Mouse (Mus musculus) forebrain, postnatal 0 days (tissue): ENCODE measurements at regions not wholly inside any gene's neighbourhood (a gene's known extent, or its start where the extent isn't known, plus 50 kb on each side); places are given as distances from the start of the nearest gene placed in this dataset.

Experiments
- ATAC-seq: fragments of 200-750 bp; cut with Nextera tagmentation; 2 replicates; pipeline ENCODE4 v1.8.0; 2017; ENCODE audit warnings: mild to moderate bottlenecking, moderate library complexity
- DNase-seq: peaks from one replicate; pipeline ENCODE4 v3.0.0-alpha.2; 2015
- H3K27ac ChIP-seq: fragments of 300-500 bp; sonication (generic); 2 replicates; pipeline ENCODE4 v1.5.1; 2014; ENCODE audit warnings: low read depth, mild to moderate bottlenecking, antibody characterized with exemption, low read length, moderate library complexity, mixed read lengths
- H3K27me3 ChIP-seq: fragments of 300-500 bp; sonication (generic); 2 replicates; pipeline ENCODE4 v1.6.1; 2014; ENCODE audit warnings: mild to moderate bottlenecking, low read length, mixed read lengths; ENCODE audit not compliant: insufficient read depth
- H3K36me3 ChIP-seq: fragments of 300-500 bp; sonication (generic); 2 replicates; pipeline ENCODE4 v1.6.1; 2014; ENCODE audit warnings: mild to moderate bottlenecking, moderate library complexity; ENCODE audit not compliant: insufficient read depth
- H3K4me1 ChIP-seq: fragments of 300-500 bp; sonication (generic); 2 replicates; pipeline ENCODE4 v1.6.1; 2014; ENCODE audit warnings: antibody characterized with exemption; ENCODE audit not compliant: insufficient read depth
- H3K4me2 ChIP-seq: fragments of 300-500 bp; sonication (generic); 2 replicates; pipeline ENCODE4 v1.6.1; 2014; ENCODE audit warnings: low read depth, mild to moderate bottlenecking, moderate library complexity
- H3K4me3 ChIP-seq: fragments of 300-500 bp; sonication (generic); 2 replicates; pipeline ENCODE4 v1.5.1; 2014; ENCODE audit warnings: low read depth, low read length, mixed read lengths
- H3K9ac ChIP-seq: fragments of 300-500 bp; sonication (generic); 2 replicates; pipeline ENCODE4 v1.6.1; 2014; ENCODE audit warnings: mild to moderate bottlenecking
- H3K9me3 ChIP-seq: fragments of 300-500 bp; sonication (generic); 2 replicates; pipeline ENCODE4 v1.6.1; 2016; ENCODE audit warnings: low read length
- CTCF ChIP-seq: sonication (generic); IDR thresholded peaks from 2 replicates; pipeline ENCODE4 v1.5.1; 2016; ENCODE audit warnings: antibody characterized with exemption, control low read depth, low read depth
- WGBS: fragments of 180-500 bp; shearing (Covaris S2); extraction: QIAGEN DNeasy Blood & Tissue Kit; methylation state at CpG from one replicate; pipeline ENCODE4 v1.1.7; 2014; 5-methylcytosine and 5-hydroxymethylcytosine counted together

DNA sequence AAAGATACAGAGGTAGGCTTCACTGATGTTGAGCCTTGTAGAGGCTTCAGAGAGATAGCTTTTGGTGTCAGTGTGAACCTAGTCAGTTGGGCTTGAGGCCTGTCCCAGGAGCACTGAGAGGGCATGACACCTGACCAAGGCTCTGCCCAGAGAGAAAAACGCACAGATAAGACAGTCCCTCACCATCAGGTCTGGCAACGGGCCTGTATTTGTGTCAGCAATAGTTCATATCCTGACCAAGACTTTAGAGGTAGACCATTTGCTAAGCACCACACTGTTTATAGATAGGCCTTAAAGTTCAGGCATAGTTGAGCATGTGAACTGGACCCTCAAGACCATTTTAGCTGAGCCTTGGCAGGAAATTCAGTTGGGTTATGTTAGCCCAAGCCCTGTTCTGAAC, 60.4 kb upstream of the C2cd4b start:
- H3K36me3 ChIP-seq, result no peaks in the 10 kb centered on the region
- 100% methylated on average over 2 of the region's 2 CpGs for WGBS
- no peak for DNase-seq
- H3K27ac ChIP-seq, result no peak overlapping the region
- no peaks in the 10 kb centered on the region for H3K9me3 ChIP-seq
- no peak overlapping the region for H3K4me2 ChIP-seq
- no peak for TF ChIP-seq CTCF
- H3K9ac ChIP-seq, result no peak overlapping the region
- H3K4me1 ChIP-seq, result no peaks in the 10 kb centered on the region
- H3K27me3 ChIP-seq, result no peaks in the 10 kb centered on the region
- ATAC-seq, result no peak
- no peak overlapping the region for H3K4me3 ChIP-seq

DNA sequence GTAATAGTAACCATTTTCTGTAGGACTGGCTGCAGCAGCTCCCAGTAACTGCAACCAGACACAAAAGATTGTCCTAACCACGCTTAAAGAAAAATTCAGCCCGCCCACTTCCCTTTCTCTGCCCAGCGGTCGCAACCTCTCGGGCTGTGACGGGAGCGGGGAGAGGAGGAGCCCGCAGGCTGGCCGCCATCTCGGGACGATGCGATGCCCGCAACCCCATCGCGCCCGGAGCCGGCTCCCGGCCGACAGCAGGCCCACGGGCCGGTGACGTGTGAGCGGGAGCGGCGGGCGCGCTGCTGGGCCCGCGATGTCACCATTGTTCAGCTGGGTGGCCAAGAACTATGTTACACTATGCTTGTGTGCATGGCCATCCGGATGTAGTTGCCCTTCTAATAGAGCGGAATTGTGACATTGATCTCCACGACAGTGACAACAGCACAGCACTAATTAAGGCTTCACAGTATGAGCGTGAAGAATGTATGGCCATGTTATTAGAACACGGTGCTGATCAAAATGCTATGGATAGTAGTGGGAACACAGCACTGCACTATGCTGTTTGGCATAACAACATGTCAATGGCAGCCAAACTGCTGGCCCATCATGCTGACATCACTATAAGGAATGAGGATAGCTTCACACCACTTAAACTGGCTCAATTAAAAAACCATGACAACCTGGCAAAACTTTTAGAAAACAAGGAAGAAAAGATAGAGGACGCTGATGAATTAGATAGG, 59.2 kb upstream of the C2cd4b start:
- 19% methylated on average over 34 of the region's 35 CpGs for WGBS
- no peaks in the 10 kb centered on the region for H3K9me3 ChIP-seq
- ATAC-seq (peak; percentile 65), DNase-seq (peak; percentile 47)
- peak overlapping the region; percentile 32 for H3K4me3 ChIP-seq
- no peaks in the 10 kb centered on the region for H3K27me3 ChIP-seq
- TF ChIP-seq CTCF, result no peak
- no peaks in the 10 kb centered on the region for H3K36me3 ChIP-seq
- H3K4me1 ChIP-seq, result no peaks in the 10 kb centered on the region
- H3K4me2 ChIP-seq, result peak overlapping the region; percentile 70
- H3K9ac ChIP-seq, result peak overlapping the region; percentile 67
- no peak overlapping the region for H3K27ac ChIP-seq

GRCm38 (mm10) chr9:67708246-67708960, 50.8 kb upstream of the C2cd4b start:
- Histone ChIP-seq H3K9me3 (no peaks in the 10 kb centered on the region), H3K36me3 (no peaks in the 10 kb centered on the region), H3K27me3 (no peaks in the 10 kb centered on the region), H3K4me2 (no peak overlapping the region), H3K27ac (no peak overlapping the region), H3K4me1 (no peaks in the 10 kb centered on the region), H3K9ac (no peak overlapping the region), H3K4me3 (no peak overlapping the region)
- 31% methylated on average over 5 of the region's 5 CpGs for WGBS
- no peak for ATAC-seq
- TF ChIP-seq CTCF, result no peak
- DNase-seq, result no peak
